Mouse (Mus musculus): ENCODE measurements at regions not wholly inside any gene's neighbourhood (a gene's known extent, or its start where the extent isn't known, plus 50 kb on each side); places are given as distances from the start of the nearest gene placed in this dataset.

GRCm38 (mm10) chr10:111746067-111746878, 226.2 kb upstream of the Krr1 start:
- DNase-seq = no peak

DNA sequence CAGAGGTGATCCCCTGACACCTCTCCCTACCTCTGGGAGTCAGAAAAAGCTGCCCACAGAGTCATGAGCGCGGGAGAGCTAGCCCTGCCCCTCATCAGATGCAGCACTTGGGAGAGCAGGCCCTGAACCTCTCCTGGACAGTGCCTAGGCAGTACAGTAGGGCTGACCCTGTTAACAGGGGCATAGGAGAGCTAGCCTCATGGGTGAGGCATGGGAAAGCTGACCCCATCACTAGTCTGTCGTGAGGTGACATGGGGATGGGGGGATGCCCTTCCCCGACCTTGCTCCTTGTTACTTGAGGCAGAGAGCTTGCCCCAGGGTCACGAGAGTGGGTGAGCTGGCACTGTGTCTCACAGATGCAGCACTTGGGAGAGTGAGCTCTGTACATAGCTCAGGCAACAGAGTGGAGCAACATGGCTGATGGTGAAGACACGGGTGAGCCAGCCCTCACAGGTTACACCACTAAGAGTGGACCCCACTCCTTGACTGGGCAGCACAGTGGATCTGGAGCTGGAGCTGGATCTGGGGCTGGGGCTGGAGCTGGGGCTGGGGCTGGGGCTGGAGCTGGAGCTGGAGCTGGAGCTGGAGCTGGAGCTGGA, 225.5 kb upstream of the Krr1 start:
- DNase-seq = no peak

GRCm38 (mm10) chr10:111748482-111748881, 224.0 kb upstream of the Krr1 start:
- no peak for DNase-seq

DNA sequence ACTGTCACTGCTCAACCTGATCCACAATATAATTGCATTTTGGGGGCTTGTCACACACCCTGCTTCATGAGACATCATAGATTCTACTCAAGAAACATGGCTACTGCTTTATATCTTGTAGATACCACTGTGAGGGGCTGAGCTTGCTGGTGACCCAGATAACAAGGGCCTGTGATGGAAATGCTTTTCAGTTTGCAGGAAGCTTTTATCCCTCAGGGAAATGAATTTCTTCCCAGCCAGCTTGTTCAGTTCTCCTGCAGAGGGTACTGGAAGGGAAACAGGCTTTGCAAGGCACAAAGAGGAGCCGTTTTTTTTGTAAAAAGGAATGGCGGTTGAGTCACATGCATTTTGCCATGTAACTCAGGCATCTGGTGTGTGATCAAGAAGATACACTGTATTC, 218.8 kb upstream of the Krr1 start:
- no peak for DNase-seq

GRCm38 (mm10) chr10:111755964-111756363, 216.5 kb upstream of the Krr1 start:
- no peak for DNase-seq

DNA sequence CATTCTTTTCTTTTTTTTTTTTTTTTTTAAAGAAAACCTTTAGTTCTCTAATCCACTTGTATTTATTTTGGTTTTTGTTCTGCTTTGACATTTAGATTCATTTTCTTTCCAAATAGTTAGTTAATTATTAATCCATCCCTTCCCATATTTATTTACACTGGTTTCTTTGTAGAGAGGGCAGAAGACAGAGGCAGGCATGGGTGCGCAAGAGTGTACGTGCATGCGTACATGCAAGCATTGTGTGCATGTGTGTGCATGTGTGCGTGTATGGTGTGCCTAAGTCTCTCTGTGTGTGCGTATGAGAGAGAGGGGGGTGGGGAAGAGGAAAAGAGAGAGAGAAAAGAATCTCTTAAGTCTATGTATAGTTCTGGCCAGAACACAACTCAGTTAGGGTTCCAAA, 215.9 kb upstream of the Krr1 start:
- DNase-seq = no peak

DNA sequence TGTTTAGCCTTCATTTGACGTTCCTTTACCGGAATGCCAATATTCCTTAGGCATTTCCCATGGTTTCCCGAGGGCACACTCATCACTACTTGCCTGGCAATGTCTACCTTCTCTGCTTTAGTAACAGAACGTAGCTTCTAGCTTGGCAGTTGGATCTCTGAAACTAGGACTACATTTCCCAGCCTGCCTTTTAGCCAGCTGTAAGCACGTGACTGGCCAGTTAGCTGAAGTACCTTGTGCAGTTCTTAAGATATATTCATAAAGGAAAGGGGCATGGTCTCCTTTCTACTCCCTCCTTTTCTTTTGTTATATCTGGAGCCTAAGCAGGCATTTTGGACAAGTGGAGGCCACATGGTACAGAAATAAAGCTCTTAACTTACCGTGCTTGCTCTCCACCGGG, 214.8 kb upstream of the Krr1 start:
- DNase-seq = no peak

- DNase-seq = no peak
Observed at GRCm38 (mm10) chr10:111759505-111759904, 213.0 kb upstream of the Krr1 start.

- no peak for DNase-seq
Observed at GRCm38 (mm10) chr10:111762751-111763528, 209.5 kb upstream of the Krr1 start.

DNA sequence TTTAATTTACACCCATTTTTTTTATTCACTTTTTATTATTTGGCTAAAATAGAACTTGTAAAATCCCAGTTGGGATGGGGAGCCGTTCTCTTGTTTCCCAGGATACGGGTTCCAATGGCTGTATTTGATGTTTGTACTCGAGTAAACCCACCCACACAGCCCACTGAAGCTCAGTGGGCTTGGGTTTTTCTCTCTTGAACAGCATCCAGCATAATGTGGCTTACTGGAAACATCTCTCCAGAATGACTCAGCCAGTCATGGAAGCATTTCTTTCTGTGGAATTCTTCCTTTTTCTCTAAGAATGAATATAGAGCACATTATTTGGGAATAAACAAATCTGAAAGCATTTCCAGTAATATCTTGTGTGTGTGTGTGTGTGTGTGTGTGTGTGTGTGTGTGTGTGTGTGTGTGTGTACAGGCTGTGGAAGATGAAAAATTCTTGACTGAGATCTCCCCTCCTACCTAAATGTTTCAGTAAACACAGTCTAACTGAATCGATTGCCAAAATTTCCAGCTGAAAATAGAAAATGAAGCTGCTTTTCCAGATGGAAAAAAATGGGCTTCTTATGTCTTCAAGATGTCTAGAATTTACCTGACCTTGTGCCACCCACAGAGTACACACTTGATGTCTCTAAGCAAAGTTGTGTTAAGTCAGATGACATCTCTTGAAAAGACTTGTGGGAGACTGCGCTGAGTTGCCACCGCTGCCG, 205.3 kb upstream of the Krr1 start:
- no peak for DNase-seq

DNA sequence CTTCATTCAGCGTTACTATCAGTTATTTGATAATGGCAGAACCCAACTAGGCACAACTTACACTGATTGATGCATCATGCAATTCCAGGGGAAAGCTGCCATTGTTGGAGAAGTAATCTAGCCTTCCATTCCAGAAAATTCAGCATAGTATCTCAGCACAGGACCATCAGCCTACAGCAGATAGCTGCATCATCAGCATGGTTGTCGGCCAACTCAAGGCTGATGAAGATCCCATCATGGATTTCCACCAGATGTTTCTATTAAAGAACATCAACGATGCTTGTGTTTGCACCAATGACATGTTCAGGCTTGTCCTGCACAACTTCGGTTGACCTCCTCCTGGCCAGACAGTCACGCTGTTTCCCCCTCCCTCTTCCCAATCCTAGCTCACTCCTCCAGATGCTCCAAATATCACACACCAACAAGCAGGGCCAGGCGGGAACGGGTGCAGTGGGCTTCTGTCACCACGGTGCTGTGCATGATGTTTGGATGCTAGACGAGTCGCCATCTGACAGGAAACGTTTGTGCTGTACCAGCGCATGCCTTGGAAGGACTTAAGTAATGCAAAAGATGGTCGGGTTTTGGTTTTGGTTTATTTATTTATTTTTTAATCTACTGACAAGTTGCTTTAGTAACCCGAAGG, 204.5 kb upstream of the Krr1 start:
- no peak for DNase-seq

- no peak for DNase-seq
Observed at GRCm38 (mm10) chr10:111769486-111770002, 202.9 kb upstream of the Krr1 start.

GRCm38 (mm10) chr10:111770027-111770426, 202.4 kb upstream of the Krr1 start:
- no peak for DNase-seq

DNA sequence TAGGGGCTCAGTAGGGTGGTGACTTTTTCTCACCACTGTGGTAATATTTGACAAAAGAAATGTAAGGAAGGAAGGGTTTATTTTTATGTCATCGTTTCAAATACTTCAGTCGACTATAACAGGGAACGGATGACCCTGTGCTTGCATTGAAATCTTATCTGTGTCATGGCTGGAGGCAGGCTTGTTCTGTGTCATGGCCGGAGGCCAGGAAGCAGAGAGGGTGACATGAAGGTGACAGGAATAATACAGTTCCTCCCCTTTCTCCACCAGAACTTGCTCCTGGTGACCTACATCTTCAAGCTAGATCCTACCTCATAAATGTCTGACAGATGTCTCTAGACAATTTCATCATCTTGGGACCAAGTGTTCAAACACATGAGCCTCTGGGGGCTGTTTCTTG, 201.5 kb upstream of the Krr1 start:
- no peak for DNase-seq

- DNase-seq = no peak
Observed at GRCm38 (mm10) chr10:111777559-111777958, 194.9 kb upstream of the Krr1 start.

- no peak for DNase-seq
Observed at GRCm38 (mm10) chr10:111778111-111778510, 194.4 kb upstream of the Krr1 start.

DNA sequence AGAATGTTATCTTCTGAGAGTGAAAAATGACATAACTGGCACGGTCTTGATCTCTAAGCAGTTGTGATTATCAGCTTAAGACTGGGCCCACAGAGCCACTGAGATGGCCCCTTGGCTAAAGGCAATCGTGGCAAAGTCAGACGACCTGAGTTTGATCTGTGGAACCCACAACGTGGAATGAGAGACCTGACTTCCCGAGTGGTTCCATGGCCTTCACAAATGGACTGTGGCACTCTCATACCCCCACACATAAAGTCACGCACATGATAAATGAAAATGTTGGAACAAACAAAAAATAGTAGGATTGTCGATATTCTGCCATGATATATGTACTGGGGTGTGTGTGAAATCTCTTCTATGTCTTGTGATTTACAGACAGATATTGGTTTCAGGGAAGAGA, 192.5 kb upstream of the Krr1 start:
- no peak for DNase-seq

GRCm38 (mm10) chr10:111782195-111782810, 190.2 kb upstream of the Krr1 start:
- DNase-seq = peak; percentile 9 to 39

DNA sequence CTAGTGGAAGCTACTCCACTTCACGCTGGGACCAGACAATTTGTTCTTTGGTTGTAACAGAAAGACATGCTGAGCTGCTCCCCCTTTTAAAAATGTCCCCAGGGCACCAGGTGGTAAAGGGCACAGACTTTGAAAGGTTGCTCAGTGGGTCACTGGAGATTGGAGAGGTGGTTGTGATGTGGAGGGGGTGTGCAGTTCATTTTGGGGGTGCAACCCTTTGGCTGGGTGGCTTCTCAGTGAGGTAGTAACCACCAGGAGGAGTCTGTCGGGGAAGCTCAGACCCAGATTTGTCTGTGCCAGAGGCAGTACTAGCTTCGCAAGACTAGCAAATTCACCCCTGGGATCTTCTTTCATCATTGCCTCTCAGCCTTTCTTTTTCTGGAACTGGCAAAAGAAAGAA, 189.0 kb upstream of the Krr1 start:
- no peak for DNase-seq

- no peak for DNase-seq
Observed at GRCm38 (mm10) chr10:111784065-111784853, 188.2 kb upstream of the Krr1 start.

DNA sequence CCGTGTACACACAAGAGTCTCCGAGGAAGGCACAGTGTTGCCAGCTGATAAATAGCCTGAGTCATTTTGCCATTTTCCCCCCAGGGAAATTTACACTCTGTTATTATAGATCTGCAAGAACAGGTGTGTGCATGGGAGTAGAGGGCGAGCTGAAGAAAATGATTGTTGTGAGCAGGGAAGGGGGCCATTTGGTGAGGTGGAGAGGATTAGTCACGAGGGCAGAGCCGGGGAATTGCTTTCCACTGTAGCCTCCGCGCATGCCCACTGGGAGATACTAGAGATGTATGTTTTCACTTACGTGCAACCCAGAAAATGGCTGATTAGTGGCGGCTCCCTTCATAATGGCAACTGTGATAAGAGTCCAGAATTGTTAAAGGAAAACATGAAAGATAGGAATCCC, 185.3 kb upstream of the Krr1 start:
- no peak for DNase-seq

Measured in thymus, adult 18-20 months (tissue).